Mouse (Mus musculus) monocyte, adult 5-6 weeks (primary cell): ENCODE data around the gene Cuedc2. TPM values are rescaled to one million over a fixed set of nuclear protein-coding genes. Genes with fewer than 3 reads are reported as not detected.
A peak's percentile ranks its signal among the peaks of the same experiment; 100 is the strongest.

ENCODE experiments used
- ATAC-seq: fragments of 153-309, 156-312 bp; replicated peaks from 2 replicates; pipeline ENCODE4 v1.8.0; 2017; ENCODE audit warnings: mild to moderate bottlenecking; ENCODE audit not compliant: low TSS enrichment, insufficient number of reproducible peaks, severe bottlenecking, poor library complexity, low FRiP score
- total RNA-seq: library from RNA; stranded (forward); fragments of 200-1000, 200-491, 200-594 nt; gene quantifications from 3 replicates; pipeline ENCODE4 v1.2.3, GENCODE M21; 2017

The Cuedc2 gene
- total RNA-seq, result 43.0 to 58.3 TPM (median 56.0 TPM) in 3 replicates

GRCm38 (mm10) chr19:46338331-46338936 lies at the start of gene Cuedc2:
Gene Cuedc2 (minus strand): TSS chr19:46338702.
- peak; percentile 76 for ATAC-seq

DNA sequence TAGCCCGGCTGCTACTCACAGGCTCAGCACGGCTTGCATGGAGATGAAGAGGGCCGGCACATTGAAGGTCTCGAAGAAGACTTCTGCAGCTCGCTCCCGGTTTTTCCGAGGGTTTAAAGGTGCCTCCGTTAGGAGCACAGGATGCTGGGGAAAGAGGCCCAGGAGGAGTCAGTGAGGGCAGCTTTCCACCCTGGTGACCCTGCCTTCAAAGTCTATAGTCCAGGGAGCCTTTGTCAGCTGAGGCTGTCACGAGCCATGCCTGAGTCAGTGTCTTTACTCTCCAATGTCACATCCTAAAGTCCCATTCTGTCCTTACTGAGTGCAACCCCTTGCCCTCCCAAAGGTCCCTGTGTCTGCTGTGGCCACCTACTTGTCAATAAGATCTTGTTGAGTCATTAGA lies 43.8 kb upstream of the Cuedc2 start:
- ATAC-seq, result no peak

DNA sequence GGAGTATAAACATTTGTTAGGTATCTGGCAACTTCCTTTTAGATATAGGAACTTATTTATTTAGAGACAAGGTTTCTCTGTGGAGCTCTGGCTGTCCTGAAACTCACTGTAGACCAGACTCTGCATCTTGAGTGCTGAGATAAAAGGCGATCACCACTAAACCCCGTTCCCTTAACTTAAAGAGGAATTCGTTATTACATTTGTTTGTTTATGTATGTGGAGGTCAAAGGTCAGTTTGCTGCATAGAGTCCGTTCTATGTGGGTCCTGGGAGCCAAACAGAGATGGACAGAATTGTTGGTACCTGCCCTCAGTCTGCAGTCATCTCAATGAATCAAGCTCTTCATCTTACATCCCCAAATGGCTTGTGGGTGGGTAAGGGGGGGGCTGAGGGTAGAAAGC lies 37.4 kb upstream of the Cuedc2 start:
- no peak for ATAC-seq

DNA sequence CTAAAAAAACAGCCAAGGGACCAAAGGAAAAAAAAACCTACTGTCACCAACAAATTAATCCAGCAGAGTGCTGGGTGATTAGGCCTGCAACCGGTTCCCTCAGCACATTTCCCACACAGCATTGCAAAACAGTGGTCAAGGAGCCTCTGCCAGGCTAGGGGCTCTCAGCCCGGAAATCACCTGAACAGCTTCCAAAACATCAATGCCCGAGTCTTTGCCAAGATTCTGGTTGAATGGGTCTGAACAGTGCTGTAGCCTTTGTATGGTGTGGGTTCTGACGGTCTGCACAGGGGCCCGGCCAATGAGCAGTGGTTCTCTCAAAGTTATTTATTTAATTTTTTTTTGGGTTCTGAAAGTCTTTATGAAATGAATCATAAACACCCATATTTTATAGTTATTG lies 37.0 kb upstream of the Cuedc2 start:
- no peak for ATAC-seq

DNA sequence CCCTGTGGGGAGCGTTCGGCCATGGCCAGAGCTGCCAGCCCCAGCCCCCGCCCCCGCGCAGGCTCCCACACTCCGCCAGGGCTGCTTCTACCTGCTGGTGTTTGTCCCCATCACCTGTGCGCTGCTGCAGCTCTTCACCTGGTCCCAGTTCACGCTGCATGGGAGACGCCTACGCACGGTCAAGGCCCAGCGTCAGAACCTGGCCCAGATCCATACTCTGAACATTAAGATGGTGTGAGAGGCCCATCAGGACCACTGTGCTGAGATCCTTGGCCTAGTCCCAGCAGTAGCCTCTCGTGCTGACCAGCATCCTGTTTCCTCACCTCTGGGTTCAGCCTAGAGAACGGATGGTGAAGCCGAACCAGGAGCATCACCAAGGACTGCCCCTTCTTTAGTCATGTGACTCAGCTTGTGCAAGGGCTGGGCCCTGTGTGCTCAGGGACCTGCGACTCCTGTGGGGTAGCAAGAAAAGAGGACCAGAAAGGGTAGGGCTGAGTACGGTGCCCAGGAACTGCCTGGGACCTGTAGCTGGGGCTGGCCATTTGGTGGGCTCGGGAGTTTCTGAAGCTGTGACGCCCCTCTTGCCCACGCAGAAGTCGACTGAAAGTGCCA lies 36.1 kb upstream of the Cuedc2 start:
- no peak for ATAC-seq

DNA sequence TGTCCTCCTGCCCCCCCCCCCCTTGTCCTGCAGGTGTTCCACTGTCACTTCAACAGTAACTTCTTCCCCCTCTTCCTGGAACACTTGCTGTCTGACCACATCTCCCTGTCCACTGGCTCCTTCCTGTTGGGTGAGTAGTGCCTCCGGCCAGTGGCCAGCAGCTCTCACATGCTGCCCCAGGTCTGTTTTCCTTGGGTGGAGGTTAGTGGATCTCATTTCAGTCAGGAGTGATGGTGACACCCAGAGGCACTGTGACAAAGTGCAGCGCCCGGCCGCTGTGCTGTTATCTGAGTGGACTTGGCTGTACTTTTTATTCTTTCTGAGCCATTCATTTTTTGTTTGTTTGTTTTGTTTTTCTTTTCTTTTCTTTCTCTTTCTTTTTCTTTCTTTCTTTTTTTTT lies 30.7 kb upstream of the Cuedc2 start:
- ATAC-seq, result peak; percentile 62; the same call in 1 of the 2 replicates

GRCm38 (mm10) chr19:46367798-46368590 lies 29.5 kb upstream of the Cuedc2 start:
- no peak for ATAC-seq

GRCm38 (mm10) chr19:46363294-46364009 lies 24.9 kb upstream of the Cuedc2 start:
- ATAC-seq, result no peak

GRCm38 (mm10) chr19:46362104-46362503 lies 23.6 kb upstream of the Cuedc2 start:
- no peak for ATAC-seq

DNA sequence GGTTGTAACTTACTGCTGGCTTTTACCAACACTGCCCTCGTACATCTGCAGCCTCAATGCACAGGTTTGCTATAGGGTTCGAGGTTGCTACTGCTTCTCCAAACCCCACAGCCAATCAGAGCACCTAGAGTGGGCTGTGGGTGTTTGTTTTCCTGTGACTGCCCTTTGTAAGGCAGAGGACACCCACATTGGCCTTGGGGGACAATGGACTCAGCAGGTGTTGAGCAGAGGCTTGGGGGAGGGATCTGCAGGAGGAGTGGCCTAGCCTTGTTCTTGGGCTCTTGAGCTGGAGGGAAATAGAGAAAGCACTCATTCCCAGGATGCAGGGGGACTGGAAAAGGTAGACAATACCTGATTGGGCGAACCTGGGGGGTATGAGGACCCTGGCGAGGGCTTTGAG lies 19.9 kb upstream of the Cuedc2 start:
- no peak for ATAC-seq

GRCm38 (mm10) chr19:46357344-46358280 lies 19.1 kb upstream of the Cuedc2 start:
- ATAC-seq, result no peak

GRCm38 (mm10) chr19:46356701-46357138 lies 18.2 kb upstream of the Cuedc2 start:
- peak; percentile 90 for ATAC-seq

- no peak for ATAC-seq
Measured at GRCm38 (mm10) chr19:46350168-46350932, 11.8 kb upstream of the Cuedc2 start, which contains the start of gene 2310034G01Rik. Gene 2310034G01Rik (minus strand): TSS chr19:46350302.

- ATAC-seq, result no peak
Measured at GRCm38 (mm10) chr19:46349550-46349949, 11.0 kb upstream of the Cuedc2 start.

GRCm38 (mm10) chr19:46348761-46349458 lies 10.4 kb upstream of the Cuedc2 start:
- ATAC-seq, result peak; percentile 54

- no peak for ATAC-seq
Measured at GRCm38 (mm10) chr19:46347936-46348668, 9.6 kb upstream of the Cuedc2 start.
